Mouse (Mus musculus) gastrocnemius, postnatal 25 days (tissue): ENCODE measurements around the gene Fsd1. TPM values are rescaled to one million over a fixed set of nuclear protein-coding genes. Genes with fewer than 3 reads are reported as not detected.
A peak's percentile ranks its signal among the peaks of the same experiment; 100 is the strongest.

Source experiments
- DNase-seq: peaks from one replicate; pipeline ENCODE4 v3.0.0; 2022
- total RNA-seq, 2 experiments: library from RNA; stranded (reverse); gene quantifications; 1 replicate in 1 of 2; 2 replicates in 1 of 2; pipeline ENCODE4 v1.2.3; 2021

Fsd1 gene
- total RNA-seq, 2 experiments from 2014 or later, result not detected

- no peak for DNase-seq
Measured at GRCm38 (mm10) chr17:56030919-56031318, 44.6 kb downstream of the Fsd1 start.

- no peak for DNase-seq
Measured at GRCm38 (mm10) chr17:56031431-56031830, 45.1 kb downstream of the Fsd1 start.

GRCm38 (mm10) chr17:56032127-56032733 lies 45.9 kb downstream of the Fsd1 start:
- no peak for DNase-seq

GRCm38 (mm10) chr17:56032831-56033230 lies 46.5 kb downstream of the Fsd1 start:
- no peak for DNase-seq

GRCm38 (mm10) chr17:56034040-56034725 lies 47.9 kb downstream of the Fsd1 start:
- peak; percentile 68 for DNase-seq

- no peak for DNase-seq
Measured at GRCm38 (mm10) chr17:56034726-56035100, 48.4 kb downstream of the Fsd1 start.

GRCm38 (mm10) chr17:56035216-56035615 lies 48.9 kb downstream of the Fsd1 start:
- DNase-seq, result no peak

GRCm38 (mm10) chr17:56036176-56036900 lies 50.0 kb downstream of the Fsd1 start, which contains the start of gene Sh3gl1:
TSS of gene Sh3gl1 (minus strand) at chr17:56036635.
- peak; percentile 98 for DNase-seq

- DNase-seq, result no peak
Measured at GRCm38 (mm10) chr17:56036901-56037287, 50.6 kb downstream of the Fsd1 start.

GRCm38 (mm10) chr17:56038583-56039261 lies 52.4 kb downstream of the Fsd1 start:
- DNase-seq, result no peak

- no peak for DNase-seq
Measured at GRCm38 (mm10) chr17:56039345-56039744, 53.0 kb downstream of the Fsd1 start.

GRCm38 (mm10) chr17:56040030-56040856 lies 53.9 kb downstream of the Fsd1 start, which contains the start of gene Chaf1a:
TSS of gene Chaf1a (plus strand) at chr17:56040439.
- DNase-seq, result peak; percentile 96

GRCm38 (mm10) chr17:56040857-56041163 lies 54.5 kb downstream of the Fsd1 start:
- DNase-seq, result no peak

Other genes starting within 250 kb of the Fsd1 start
- gene Adgre4, start 236.5 kb upstream of the Fsd1 start, total RNA-seq, result under 1 TPM in 1 of 2 experiments, not detected in 1; 0.19 TPM
- gene Zfp119a, start 107.6 kb upstream of the Fsd1 start, total RNA-seq, result 1 to 10 TPM; 2.7 to 3.2 TPM
- 1 to 10 TPM; 2.6 to 3.4 TPM for gene Zfp959, start 94.4 kb upstream of the Fsd1 start, total RNA-seq
- gene Zfp119b, start 37.0 kb upstream of the Fsd1 start, total RNA-seq, result 1 to 10 TPM; 3.0 to 3.1 TPM
- under 1 TPM in 1 of 2 experiments, not detected in 1; 0.31 TPM for gene Ebi3, start 33.9 kb upstream of the Fsd1 start, total RNA-seq
- gene Yju2, start 27.4 kb upstream of the Fsd1 start, total RNA-seq, result 1 to 10 TPM; 7.8 TPM
- gene Shd, start 16.0 kb upstream of the Fsd1 start, total RNA-seq, result under 1 TPM in 1 of 2 experiments, not detected in 1; 0.28 TPM
- gene Stap2, start 19.1 kb downstream of the Fsd1 start, total RNA-seq, result 1 to 10 TPM; 2.6 to 4.9 TPM
- gene Mpnd, start 19.2 kb downstream of the Fsd1 start, total RNA-seq, result 10 to 100 TPM; 43.3 to 44.4 TPM
- 10 to 100 TPM; 10.8 to 12.4 TPM for gene Sh3gl1, start 50.1 kb downstream of the Fsd1 start, total RNA-seq
- gene Chaf1a, start 53.9 kb downstream of the Fsd1 start, total RNA-seq, result 1 to 10 TPM in 1 of 2 experiments, under 1 TPM in 1; 0.79 to 1.3 TPM
- gene Ubxn6, start 88.5 kb downstream of the Fsd1 start, total RNA-seq, result 10 to 100 TPM; 42.7 to 46.1 TPM
- gene Hdgfl2, start 93.1 kb downstream of the Fsd1 start, total RNA-seq, result 10 to 100 TPM; 21.5 to 24.2 TPM
- 100 to 1,000 TPM; 177 to 234 TPM for gene Plin4, start 123.3 kb downstream of the Fsd1 start, total RNA-seq
- 10 to 100 TPM; 27.7 to 29.0 TPM for gene Plin5, start 131.1 kb downstream of the Fsd1 start, total RNA-seq
- 10 to 100 TPM; 13.4 to 24.9 TPM for gene Lrg1, start 135.5 kb downstream of the Fsd1 start, total RNA-seq
- 1 to 10 TPM; 1.9 to 4.2 TPM for gene Sema6b, start 153.8 kb downstream of the Fsd1 start, total RNA-seq
- gene Tnfaip8l1, start 176.0 kb downstream of the Fsd1 start, total RNA-seq, result under 1 TPM; 0.64 to 0.78 TPM
- 10 to 100 TPM; 20.3 to 21.7 TPM for gene Mydgf, start 197.4 kb downstream of the Fsd1 start, total RNA-seq
- gene Dpp9, start 232.4 kb downstream of the Fsd1 start, total RNA-seq, result 10 to 100 TPM; 27.1 to 31.8 TPM